Mouse (Mus musculus): ENCODE measurements around the gene Unc5cl.

Unc5cl gene

GRCm38 (mm10) chr17:48544722-48545121 lies 90.0 kb downstream of the Unc5cl start:
- DNase-seq = no peak

- no peak for DNase-seq
These were observed 90.7 kb downstream of the Unc5cl start for GRCm38 (mm10) chr17:48545223-48545943.

DNA sequence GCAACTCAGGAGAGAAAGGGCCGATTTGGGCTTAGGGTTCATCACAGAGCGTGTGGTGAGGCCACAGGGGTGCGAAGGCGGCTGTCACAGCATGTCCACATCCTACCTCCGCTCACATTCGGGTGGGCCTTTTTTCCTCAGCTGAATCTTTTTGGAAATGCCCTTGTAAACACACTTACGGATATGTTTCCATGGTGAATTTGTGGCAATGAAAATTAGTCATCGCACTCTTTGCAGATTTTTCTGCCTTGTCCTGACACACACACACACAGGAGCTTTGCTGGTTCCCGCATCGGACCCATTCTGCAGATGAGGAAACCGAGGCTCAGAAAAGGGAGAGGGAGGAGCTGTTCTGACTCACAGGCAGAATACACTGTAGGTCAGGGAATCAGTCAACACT lies 91.3 kb downstream of the Unc5cl start:
- no peak for DNase-seq

DNA sequence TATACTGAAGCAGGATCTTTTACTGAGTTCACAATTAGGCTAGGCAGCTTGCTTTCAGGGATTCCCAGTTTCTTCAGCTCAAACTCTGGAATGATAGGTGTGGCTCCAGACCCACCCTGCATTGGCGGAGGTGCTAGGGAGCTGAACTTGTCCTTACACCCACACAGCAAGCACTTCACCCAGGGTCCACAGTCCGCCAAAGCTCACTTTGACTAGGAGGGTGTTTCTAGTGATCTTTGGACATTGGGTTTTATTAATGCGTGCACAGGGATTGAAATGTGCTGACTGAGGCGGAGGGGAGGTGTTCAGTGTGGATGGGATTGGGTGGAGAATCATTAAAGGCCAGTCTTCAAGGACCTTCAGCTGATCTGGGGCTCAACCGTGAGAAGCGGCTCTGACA lies 93.0 kb downstream of the Unc5cl start:
- DNase-seq = no peak

GRCm38 (mm10) chr17:48551788-48552531 lies 97.3 kb downstream of the Unc5cl start:
- peak; percentile 85 for DNase-seq

- no peak for DNase-seq
These were observed 97.8 kb downstream of the Unc5cl start for GRCm38 (mm10) chr17:48552532-48552915.

- no peak for DNase-seq
These were observed 101.7 kb downstream of the Unc5cl start for GRCm38 (mm10) chr17:48556223-48556962.

GRCm38 (mm10) chr17:48557823-48558715 lies 103.4 kb downstream of the Unc5cl start:
- DNase-seq = no peak

DNA sequence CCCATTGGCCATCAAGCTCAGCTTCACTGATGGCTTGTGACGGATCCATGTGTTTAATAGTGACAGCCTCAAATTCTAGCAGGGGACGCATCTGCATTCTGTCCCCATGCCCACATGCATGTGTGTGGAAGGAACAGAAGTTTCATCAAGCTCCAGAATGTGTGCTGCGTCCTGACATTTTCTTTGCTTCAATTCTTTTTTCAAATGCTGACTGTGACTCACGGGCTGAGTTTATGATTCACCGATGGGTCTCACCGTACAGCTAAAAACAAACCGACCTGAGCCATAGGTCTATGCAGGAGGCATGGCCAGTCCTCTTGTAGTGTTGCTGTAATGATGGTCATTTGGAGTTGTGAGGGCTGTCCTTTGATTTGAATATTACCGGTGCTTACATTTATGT lies 110.2 kb downstream of the Unc5cl start:
- DNase-seq = no peak

DNA sequence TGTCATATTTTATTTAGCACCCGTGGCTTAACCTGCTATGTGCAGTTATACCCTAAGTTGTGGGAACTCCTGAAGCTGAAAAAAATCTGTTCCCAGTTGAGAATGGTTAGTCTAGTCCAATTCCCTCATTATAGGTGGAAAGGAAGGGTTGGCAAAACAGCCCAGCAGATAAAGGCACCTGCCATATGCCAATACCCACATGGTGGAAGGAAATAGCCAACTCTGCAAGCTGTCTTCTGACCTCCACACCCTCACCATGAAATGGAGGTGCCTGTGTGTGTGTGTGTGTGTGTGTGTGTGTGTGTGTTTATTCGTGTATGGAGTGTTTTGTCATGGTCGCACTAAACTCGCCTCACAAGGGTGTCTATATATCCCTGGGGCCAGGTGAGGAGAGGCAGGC lies 115.0 kb downstream of the Unc5cl start:
- no peak for DNase-seq

DNA sequence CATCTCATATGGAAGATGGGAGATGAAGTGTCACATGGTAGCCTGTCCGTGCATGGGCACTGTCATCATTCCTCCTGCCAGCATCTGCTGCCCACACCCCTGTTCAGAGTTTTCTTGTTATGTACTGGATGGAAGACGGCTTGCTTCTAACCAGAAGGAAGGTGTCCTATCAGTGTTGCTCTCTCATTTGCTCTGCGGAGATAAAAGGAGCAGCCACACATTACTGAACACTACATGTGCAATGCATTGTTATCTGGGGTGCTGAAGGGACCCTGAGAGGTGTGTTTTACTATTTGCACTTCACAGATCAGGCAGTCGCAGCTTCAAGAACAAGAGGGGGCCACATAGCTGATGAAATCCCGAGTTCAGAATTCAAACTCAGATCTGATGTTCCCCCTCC lies 126.5 kb downstream of the Unc5cl start:
- no peak for DNase-seq

DNA sequence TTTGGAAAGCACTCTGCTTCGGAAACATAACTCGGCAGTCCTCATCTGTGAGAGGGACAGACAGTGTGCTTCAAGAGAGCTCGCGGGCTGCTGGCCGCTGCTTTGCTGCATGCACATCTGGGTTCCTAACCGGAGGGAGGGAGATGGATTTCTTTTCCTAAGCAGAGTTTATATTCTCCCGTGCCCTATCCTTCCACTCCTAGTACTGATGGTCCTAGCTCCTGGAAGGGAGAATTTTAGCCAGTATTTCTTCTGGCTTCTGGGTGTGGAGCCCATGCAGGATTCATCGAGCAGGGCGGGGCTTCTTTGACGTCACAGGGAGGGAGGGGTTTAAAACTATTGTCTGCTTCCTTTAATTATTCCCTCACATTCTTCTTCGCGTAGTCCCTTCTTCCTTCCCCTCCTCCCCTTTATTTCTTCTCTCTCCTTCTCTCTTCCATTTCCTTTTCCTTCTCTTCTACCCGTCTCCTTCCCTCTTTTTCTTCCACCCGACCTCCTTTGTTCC lies 127.8 kb downstream of the Unc5cl start:
- no peak for DNase-seq

DNA sequence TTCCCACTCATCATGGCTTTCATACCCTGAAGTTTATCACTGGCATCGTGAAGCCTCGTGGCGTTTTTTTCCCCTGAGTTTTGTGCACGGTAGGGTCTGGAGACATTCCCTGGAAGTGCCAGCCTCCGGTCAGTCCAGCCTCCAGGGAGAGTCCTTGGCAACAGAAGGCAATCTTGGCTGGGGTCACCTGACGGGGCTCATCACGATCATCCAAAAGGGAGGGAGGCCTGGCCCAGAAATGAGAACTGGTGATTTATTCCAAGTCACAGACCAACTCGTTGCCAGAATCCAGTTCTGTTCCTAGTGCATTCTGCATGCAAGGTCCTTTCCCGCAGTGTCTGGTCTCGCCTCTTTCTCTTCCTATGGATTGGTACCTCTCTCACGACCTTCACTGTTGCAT lies 128.7 kb downstream of the Unc5cl start:
- peak; percentile 41 for DNase-seq

GRCm38 (mm10) chr17:48585902-48586359 lies 131.2 kb downstream of the Unc5cl start:
- no peak for DNase-seq

DNA sequence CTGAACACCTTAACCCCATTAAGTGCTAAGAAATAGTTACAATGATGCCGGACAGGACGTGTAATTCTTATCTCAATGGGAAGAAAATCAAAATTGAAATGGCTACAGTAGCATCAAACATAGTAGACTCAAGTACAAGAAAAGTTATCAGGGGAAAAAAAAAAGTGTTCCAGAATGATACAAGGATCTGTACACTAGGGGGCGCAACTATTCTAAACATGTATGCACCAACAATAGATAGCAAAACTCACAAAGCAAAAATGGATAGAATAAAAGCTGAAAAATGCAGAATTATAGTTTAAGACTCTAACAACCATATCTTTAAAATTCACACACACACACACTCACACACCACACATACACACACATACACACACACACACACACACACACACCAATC lies 134.0 kb downstream of the Unc5cl start:
- DNase-seq = no peak

All from cerebellum, adult 8-10 months (tissue).